Mouse (Mus musculus): ENCODE measurements around the gene Nfkb2.

The Nfkb2 gene

GRCm38 (mm10) chr19:46322996-46323572, 19.0 kb downstream of the Nfkb2 start:
- DNase-seq (ENCODE audit: low read depth in 2 of 2, low spot score in 2 of 2): no peak

- no peak for DNase-seq (ENCODE audit: low read depth in 2 of 2, low spot score in 2 of 2)
Measured at GRCm38 (mm10) chr19:46323716-46324115, 19.6 kb downstream of the Nfkb2 start.

GRCm38 (mm10) chr19:46324366-46324765, 20.2 kb downstream of the Nfkb2 start:
- no peak for DNase-seq (ENCODE audit: low read depth in 2 of 2, low spot score in 2 of 2)

DNA sequence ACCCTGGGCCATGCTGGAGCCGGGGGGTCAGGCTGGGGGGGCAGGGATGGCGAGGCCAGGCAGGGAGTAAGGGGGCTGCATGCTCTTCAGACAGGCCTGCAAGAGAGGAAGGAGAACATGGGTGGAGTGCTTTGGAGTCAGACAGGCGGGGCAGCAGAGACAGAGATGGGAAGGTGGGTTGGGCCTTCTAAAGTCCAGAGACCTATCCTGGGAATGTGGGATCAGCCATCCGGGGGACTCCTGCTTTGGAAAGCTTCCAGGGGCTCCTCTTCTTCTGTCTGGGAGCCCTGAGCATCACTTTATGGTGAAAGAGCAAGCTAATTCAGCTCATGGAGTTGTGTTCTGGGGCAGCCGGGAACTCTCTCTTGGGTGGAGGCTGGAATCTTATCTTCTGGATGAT, 20.8 kb downstream of the Nfkb2 start:
- DNase-seq (ENCODE audit: low read depth in 2 of 2, low spot score in 2 of 2): no peak

DNA sequence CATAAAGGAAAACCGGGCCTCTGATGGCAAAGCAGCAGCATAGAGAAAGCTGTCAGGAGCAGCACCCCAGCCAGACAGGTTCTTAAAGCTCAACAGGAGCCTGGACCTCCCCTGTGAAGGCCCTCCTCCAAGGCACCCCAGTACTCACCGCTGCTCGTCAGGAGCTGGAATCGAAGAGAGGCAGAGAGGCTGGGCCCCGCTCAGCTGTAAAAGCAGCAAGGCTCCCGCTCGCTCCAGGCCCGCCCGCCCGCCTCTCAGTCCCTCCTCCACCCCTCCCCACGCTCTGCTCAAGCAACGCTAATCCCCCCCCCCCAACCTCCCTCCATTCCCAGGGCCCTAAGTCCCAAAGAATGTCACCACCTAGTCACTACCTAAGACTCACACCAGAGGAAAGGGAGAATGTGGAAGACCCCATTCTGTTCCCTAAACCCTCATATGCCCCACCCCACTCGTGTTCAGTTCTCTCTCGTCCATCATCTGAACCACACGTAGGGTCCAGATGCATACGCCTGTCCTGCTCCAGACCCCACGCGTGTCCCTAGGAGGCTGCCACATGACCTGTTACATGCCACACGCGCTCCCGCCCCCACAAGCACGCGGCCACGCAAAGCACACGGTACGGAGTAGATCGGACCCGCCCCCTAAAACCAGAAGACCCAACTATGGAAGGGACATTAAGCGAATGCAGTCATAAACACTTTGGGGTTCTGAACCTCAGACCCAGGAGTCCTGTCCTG, 22.1 kb downstream of the Nfkb2 start:
- DNase-seq (ENCODE audit: low read depth in 2 of 2, low spot score in 2 of 2): no peak

- DNase-seq (ENCODE audit: low read depth in 2 of 2, low spot score in 2 of 2): no peak
Measured at GRCm38 (mm10) chr19:46326756-46327305, 22.7 kb downstream of the Nfkb2 start, which contains the start of gene Psd. Gene Psd (minus strand): TSS chr19:46327156.

DNA sequence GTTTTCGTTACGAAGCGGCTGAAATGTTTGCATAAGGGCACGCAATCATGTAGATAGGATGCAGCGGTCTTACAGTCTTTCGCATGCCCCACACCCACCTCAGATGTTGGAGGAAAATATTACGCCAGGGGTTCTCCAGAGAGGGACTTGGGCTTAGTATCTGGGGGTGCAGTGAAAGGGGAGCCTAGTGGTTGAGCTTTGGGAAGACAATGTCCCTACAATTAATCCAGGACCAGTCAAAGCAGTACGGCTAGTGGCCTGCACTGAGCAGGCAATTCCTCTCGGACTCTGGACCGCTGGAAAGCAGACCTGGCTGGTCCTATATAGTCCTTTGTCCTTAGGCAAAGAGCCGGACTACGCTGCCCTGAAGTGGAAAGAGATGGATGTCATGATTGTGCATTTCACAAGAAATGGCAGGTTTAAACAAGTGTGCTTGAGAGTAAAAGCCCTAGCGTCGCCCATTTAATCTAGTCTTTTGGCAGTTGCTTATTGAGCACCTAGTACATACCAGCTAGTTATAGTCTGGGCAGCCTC, 23.5 kb downstream of the Nfkb2 start:
- no peak for DNase-seq (ENCODE audit: low read depth in 2 of 2, low spot score in 2 of 2)

DNA sequence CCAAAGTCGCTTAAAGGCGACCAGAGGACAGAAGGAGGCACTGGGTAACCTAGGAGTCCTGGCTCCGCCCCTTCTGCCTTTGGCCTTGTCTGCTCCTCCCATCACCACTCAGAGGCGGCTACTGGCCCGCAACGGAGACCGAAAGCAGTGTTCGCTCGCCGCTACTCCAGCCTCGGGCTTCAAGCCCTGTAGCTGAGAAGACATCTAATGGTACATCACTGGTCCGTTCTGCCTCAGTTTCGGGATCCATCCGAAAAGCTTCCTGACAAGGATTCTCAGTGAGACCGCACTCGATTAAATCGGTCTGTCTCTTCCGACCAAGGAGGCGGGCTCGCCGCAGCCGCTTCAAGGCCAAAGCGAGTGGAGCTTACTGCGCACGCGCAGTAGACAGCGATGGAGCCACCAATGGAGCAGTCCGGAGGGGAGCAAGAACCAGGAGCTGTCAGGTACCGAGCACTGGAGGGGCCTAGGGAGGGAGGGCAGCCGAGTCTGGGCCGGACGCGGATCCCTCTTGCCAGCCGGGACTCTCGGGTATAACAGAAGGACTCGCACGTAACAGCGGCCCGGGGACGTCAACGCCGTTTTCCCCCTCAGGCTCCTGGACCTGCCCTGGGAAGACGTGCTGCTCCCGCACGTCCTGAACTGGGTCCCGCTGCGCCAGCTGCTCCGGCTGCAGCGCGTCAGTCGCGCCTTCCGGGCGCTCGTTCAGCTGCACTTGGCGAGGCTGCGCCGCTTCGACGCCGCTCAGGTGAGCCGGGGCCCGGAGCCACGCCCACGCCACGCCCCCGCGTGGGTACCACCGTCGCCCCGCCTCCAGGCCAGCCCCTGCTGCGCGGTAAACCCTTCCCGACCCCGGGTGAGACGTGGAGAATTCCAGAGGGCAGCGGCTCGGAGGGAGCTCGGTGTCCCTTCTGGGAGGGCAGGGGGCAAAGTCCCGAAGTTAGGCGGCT, 24.2 kb downstream of the Nfkb2 start, which contains the start of gene Fbxl15:
Fbxl15 (plus strand) TSS at position 104 of the 950 bp plus-strand sequence.
- DNase-seq (ENCODE audit: low read depth in 2 of 2, low spot score in 2 of 2): peak; percentile 84 to 86

DNA sequence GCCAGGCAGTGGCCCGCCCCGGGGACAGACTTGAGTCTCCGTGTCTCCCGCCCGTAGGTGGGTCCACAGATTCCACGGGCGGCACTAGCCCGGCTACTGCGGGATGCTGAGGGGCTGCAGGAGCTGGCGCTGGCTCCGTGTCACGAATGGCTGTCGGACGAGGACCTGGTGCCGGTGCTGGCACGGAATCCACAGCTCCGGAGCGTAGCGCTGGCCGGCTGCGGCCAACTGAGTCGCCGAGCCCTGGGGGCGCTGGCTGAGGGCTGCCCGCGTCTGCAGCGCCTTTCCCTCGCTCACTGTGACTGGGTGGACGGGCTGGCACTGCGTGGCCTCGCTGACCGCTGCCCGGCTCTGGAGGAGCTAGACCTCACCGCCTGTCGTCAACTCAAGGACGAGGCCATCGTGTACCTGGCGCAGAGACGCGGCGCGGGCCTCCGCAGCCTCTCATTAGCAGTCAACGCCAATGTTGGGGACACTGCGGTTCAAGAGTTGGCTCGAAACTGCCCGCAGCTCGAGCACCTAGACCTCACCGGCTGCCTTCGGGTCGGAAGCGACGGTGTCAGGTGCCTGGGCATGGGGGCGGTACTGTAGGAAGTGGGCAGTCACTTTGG, 25.0 kb downstream of the Nfkb2 start:
- DNase-seq (ENCODE audit: low read depth in 2 of 2, low spot score in 2 of 2): no peak

DNA sequence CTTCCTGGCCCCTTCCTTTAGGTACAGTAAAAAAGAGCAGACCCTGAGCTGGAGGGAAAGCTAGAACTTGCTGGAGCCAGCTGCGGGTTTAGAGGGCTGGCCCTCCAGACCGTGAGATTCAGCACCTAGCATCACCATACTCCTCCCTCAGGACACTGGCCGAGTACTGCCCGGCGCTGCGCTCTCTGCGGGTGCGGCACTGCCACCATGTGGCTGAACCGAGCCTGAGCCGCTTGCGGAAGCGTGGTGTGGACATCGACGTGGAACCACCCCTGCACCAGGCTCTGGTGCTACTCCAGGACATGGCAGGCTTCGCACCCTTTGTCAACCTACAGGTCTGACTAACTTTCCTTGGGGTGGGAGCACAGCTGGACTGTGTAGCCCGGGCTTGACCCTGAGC, 25.8 kb downstream of the Nfkb2 start:
- no peak for DNase-seq (ENCODE audit: low read depth in 2 of 2, low spot score in 2 of 2)

GRCm38 (mm10) chr19:46330696-46331095, 26.6 kb downstream of the Nfkb2 start:
- DNase-seq (ENCODE audit: low read depth in 2 of 2, low spot score in 2 of 2): no peak

- DNase-seq (ENCODE audit: low read depth in 2 of 2, low spot score in 2 of 2): no peak
Measured at GRCm38 (mm10) chr19:46331326-46331725, 27.2 kb downstream of the Nfkb2 start.

DNA sequence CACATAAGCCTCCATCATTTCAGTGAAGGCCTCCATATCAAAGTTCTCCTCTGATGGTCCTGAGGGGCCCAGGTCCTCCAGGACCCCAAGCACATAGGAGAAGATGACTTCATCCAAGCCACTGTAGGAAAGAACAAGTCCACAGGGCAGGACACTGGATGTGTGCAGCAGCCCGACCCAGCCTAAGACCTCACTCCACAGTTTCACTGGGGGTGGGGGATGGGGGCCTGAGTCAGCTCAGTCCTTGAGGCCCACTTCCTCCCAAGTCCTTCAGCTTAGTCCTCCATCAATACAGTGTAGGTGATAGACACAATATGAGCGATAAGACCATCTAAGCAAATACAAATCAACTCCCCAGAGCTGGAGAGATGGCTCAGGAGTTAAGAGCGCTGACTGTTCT, 27.8 kb downstream of the Nfkb2 start:
- no peak for DNase-seq (ENCODE audit: low read depth in 2 of 2, low spot score in 2 of 2)

DNA sequence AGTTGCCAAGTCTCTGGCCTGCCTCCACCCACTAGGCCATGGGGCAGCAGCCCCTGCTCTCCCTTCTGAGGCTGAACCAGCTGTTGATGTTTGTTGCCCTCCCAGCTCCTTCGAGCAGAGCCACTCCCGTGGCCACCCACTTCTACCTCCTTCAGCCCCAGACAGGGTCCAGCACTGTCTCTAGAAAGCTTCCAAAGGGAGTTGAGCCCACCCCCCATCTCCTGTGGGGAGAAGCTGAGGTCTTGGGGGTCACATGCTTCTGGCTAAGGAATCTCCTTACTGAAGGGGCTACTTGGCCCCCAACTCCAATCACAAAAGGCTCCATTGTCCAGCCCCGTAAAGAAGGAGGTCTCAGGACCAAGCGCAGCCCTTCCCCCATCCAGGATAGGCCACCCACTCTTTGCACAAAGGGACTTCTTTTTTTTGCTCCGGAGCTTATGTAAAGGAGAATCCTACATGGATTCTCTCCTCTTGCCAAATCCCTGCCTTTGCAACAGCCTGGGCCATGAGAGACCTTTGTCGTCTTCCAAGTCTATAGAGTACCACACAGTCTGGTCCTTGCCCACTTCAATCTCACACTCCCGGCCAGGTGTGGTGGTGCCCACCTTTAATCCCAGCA, 28.7 kb downstream of the Nfkb2 start:
- no peak for DNase-seq (ENCODE audit: low read depth in 2 of 2, low spot score in 2 of 2)

GRCm38 (mm10) chr19:46333906-46334305, 29.8 kb downstream of the Nfkb2 start:
- no peak for DNase-seq (ENCODE audit: low read depth in 2 of 2, low spot score in 2 of 2)

DNA sequence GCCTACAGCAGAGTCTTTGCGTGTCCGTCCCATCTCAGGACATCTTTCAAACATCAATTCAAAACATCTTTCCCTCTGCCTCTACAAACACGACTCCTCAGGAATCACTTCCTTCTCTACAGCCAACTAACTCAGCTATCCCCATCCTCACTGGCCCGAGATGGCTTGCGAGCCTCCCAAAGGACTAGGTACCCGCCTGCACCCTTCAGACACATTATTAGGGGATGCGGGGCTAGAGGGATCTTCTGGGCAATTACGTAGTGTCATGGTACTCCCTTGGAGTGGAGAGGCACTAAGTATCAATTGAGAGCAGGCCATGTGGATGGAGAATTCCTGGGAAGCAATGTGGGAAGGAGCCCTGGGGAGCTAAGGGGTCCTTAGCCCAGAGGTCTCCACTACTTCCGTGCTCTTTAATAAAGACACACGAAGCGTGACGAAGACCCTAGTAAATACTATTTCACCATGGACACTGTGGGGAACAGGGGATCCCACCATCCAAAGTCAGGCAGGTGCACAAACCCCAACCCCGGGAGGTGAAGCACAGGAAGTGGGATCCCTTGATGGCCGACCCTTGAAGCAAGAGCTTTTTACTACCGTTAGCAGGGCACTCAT, 33.7 kb downstream of the Nfkb2 start:
- no peak for DNase-seq (ENCODE audit: low read depth in 2 of 2, low spot score in 2 of 2)

GRCm38 (mm10) chr19:46338331-46338936, 34.3 kb downstream of the Nfkb2 start, which contains the start of gene Cuedc2:
Gene Cuedc2 (minus strand): TSS chr19:46338702.
- peak; percentile 88 to 94 for DNase-seq (ENCODE audit: low read depth in 2 of 2, low spot score in 2 of 2)

GRCm38 (mm10) chr19:46338942-46339286, 34.8 kb downstream of the Nfkb2 start:
- no peak for DNase-seq (ENCODE audit: low read depth in 2 of 2, low spot score in 2 of 2)

GRCm38 (mm10) chr19:46339287-46339971, 35.3 kb downstream of the Nfkb2 start:
- DNase-seq (ENCODE audit: low read depth in 2 of 2, low spot score in 2 of 2): no peak

Data from CD8-positive naive resting alpha-beta T cell, adult 2 months (primary cell).